Mouse (Mus musculus): ENCODE measurements around the gene Npas3.

GRCm38 (mm10) chr12:53474486-53474885 is 226.0 kb downstream of the Npas3 start:
- TF ChIP-seq CTCF (IDR thresholded peaks at IDR 0.05; ENCODE audit: control insufficient read depth, insufficient read depth, insufficient read length): no peak
- TF ChIP-seq MAX (IDR thresholded peaks at IDR 0.05): no peak
- TF ChIP-seq CEBPB (IDR thresholded peaks at IDR 0.05; ENCODE audit: low read depth): no peak
- TF ChIP-seq MYOD1 (IDR thresholded peaks at IDR 0.05; ENCODE audit: control insufficient read depth, insufficient read length, low read depth): no peak
- TF ChIP-seq USF1 (IDR thresholded peaks at IDR 0.05; ENCODE audit: low read depth): no peak

Data from C2C12 (cell line).